ENCODE assay signal across 24 mouse cellular contexts in the genomic region with DNA sequence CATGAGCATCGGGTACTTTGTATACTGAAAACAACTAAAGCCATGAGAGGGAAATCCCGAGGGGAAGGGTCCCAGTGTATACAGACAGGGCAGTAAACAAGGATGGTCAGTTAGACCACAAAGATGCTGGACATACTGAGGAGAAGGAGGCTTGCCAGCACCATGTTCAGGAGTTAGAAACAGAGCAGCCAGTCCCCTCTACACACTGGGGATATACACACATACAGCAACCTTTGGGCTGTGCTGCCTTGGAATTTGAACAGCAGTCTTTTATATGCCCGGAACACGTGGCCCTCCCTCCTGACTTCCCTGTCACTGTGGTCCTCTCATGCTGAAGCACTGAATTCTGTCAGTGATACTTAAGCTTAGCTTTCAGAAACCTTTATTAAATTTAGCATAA.
"Had no signal": no experiment of that assay in that cellular context is flagged by ENCODE, and none has a peak within 500 bp of the region (broad histone marks: within the 10 kb centered on the region; RNA-seq: fewer than 3 reads in every experiment).

No protein-coding gene starts in this region.

- H3K4me3 ChIP-seq: heart, adult 2 months; hindbrain, embryonic 10.5 days; hindbrain, embryonic 12.5 days; kidney, embryonic 15.5 days; limb, embryonic 13.5 days; limb, embryonic 15.5 days had no signal

- H3K9ac ChIP-seq: forebrain, postnatal 0 days; hindbrain, embryonic 12.5 days; hindbrain, embryonic 14.5 days; kidney, embryonic 15.5 days; limb, embryonic 13.5 days; limb, embryonic 15.5 days; liver, embryonic 14.5 days had no signal

- ATAC-seq: forebrain, postnatal 0 days; hindbrain, embryonic 16.5 days; inflammation-experienced regulatory T-cells, adult 6 months had no signal

- DNase-seq: forebrain, postnatal 0 days; gastrocnemius, postnatal 25 days; heart, adult 2 months; heart, postnatal 10 days; heart, postnatal 4 days; kidney, adult 11 months; kidney, adult 2 months; kidney, adult 9 months; kidney, postnatal 14 days; kidney, postnatal 36 days; layer of hippocampus, adult 9-11 months; layer of hippocampus, postnatal 36 days; left cerebral cortex, postnatal 4 days had no signal

- H3K4me2 ChIP-seq: heart, embryonic 11.5 days; hindbrain, embryonic 12.5 days; hindbrain, embryonic 14.5 days; kidney, embryonic 15.5 days; limb, embryonic 13.5 days; limb, embryonic 15.5 days had no signal

- H3K36me3 ChIP-seq: hindbrain, embryonic 10.5 days; hindbrain, embryonic 12.5 days; limb, embryonic 13.5 days; limb, embryonic 15.5 days had no signal

- H3K9me3 ChIP-seq: hindbrain, embryonic 10.5 days; hindbrain, embryonic 12.5 days; kidney, embryonic 15.5 days; limb, embryonic 13.5 days; limb, embryonic 15.5 days had no signal

- H3K27me3 ChIP-seq: hindbrain, embryonic 12.5 days; kidney, embryonic 15.5 days; limb, embryonic 13.5 days; limb, embryonic 15.5 days had no signal

- H3K27ac ChIP-seq: heart, adult 2 months; hindbrain, embryonic 10.5 days; hindbrain, embryonic 12.5 days; hindbrain, embryonic 14.5 days; kidney, embryonic 15.5 days; kidney, postnatal 0 days; limb, embryonic 13.5 days; limb, embryonic 15.5 days; liver, embryonic 14.5 days had no signal
